Mouse (Mus musculus): ENCODE data around the gene Ndufaf3. TPM values are rescaled to one million over a fixed set of nuclear protein-coding genes. Genes with fewer than 3 reads are reported as not detected.

The Ndufaf3 gene
- polyA plus RNA-seq, 1 experiment from 2014 or later = 65.6 TPM

MicroRNA genes within 50 kb of the gene (microRNA counts, 519-probe panel; counts per million panel counts)
- microRNA mmu-miR-191 (3,012 counts per million, percentile 72 among the panel's probes with 10 or more counts), microRNA mmu-miR-425 (2,820 counts per million, percentile 67 among the panel's probes with 10 or more counts)

Small RNA genes within 50 kb of the gene (microRNA-seq; reads per million reads assigned to microRNA genes)
- gene Gm24083 (ENCODE audit: borderline number of aligned reads) (not detected), gene Mir191 (ENCODE audit: borderline number of aligned reads) (not detected), gene Mir425 (ENCODE audit: borderline number of aligned reads) (2,034 reads per million, percentile 82 among the genes with 10 or more reads in this experiment)

Other genes with a start within 250 kb of the Ndufaf3 start
- 713 and 715 TPM in 2 replicates for gene Gpx1, start 228.5 kb downstream of the Ndufaf3 start, polyA plus RNA-seq (2015; fragmentation: Nextera tagmentation; extraction: Ambion mirVana)
- gene Usp4, start 219.6 kb downstream of the Ndufaf3 start, polyA plus RNA-seq (2015; fragmentation: Nextera tagmentation; extraction: Ambion mirVana) = 97.5 and 99.4 TPM in 2 replicates
- 1.0 and 1.1 TPM in 2 replicates for gene 1700102P08Rik, start 174.6 kb downstream of the Ndufaf3 start, polyA plus RNA-seq (2015; fragmentation: Nextera tagmentation; extraction: Ambion mirVana)
- gene Ccdc36, start 138.9 kb downstream of the Ndufaf3 start, polyA plus RNA-seq (2015; fragmentation: Nextera tagmentation; extraction: Ambion mirVana) = 1.2 and 1.3 TPM in 2 replicates
- gene BC048562, start 131.0 kb downstream of the Ndufaf3 start, polyA plus RNA-seq (2015; fragmentation: Nextera tagmentation; extraction: Ambion mirVana) = not detected in 2 replicates
- gene Ccdc71, start 106.9 kb downstream of the Ndufaf3 start, polyA plus RNA-seq (2015; fragmentation: Nextera tagmentation; extraction: Ambion mirVana) = 58.6 and 60.7 TPM in 2 replicates
- 33.4 and 35.7 TPM in 2 replicates for gene Klhdc8b, start 105.9 kb downstream of the Ndufaf3 start, polyA plus RNA-seq (2015; fragmentation: Nextera tagmentation; extraction: Ambion mirVana)
- gene Lamb2, start 87.7 kb downstream of the Ndufaf3 start, polyA plus RNA-seq (2015; fragmentation: Nextera tagmentation; extraction: Ambion mirVana) = 70.2 and 71.7 TPM in 2 replicates
- gene Usp19, start 76.8 kb downstream of the Ndufaf3 start, polyA plus RNA-seq (2015; fragmentation: Nextera tagmentation; extraction: Ambion mirVana) = 69.8 and 75.4 TPM in 2 replicates
- gene Qars, start 59.7 kb downstream of the Ndufaf3 start, polyA plus RNA-seq (2015; fragmentation: Nextera tagmentation; extraction: Ambion mirVana) = 114 and 117 TPM in 2 replicates
- gene Qrich1, start 50.6 kb downstream of the Ndufaf3 start, polyA plus RNA-seq (2015; fragmentation: Nextera tagmentation; extraction: Ambion mirVana) = 110 and 125 TPM in 2 replicates
- gene Impdh2, start 7.1 kb downstream of the Ndufaf3 start, polyA plus RNA-seq (2015; fragmentation: Nextera tagmentation; extraction: Ambion mirVana) = 172 and 173 TPM in 2 replicates
- gene Dalrd3, start 2.5 kb upstream of the Ndufaf3 start, polyA plus RNA-seq (2015; fragmentation: Nextera tagmentation; extraction: Ambion mirVana) = 137 and 139 TPM in 2 replicates
- gene Wdr6, start 11.3 kb upstream of the Ndufaf3 start, polyA plus RNA-seq (2015; fragmentation: Nextera tagmentation; extraction: Ambion mirVana) = 89.6 and 93.7 TPM in 2 replicates
- 10.4 and 12.2 TPM in 2 replicates for gene P4htm, start 30.2 kb upstream of the Ndufaf3 start, polyA plus RNA-seq (2015; fragmentation: Nextera tagmentation; extraction: Ambion mirVana)
- gene Arih2, start 82.0 kb upstream of the Ndufaf3 start, polyA plus RNA-seq (2015; fragmentation: Nextera tagmentation; extraction: Ambion mirVana) = 46.9 and 49.5 TPM in 2 replicates
- gene Slc25a20, start 94.7 kb upstream of the Ndufaf3 start, polyA plus RNA-seq (2015; fragmentation: Nextera tagmentation; extraction: Ambion mirVana) = 36.5 and 37.7 TPM in 2 replicates
- 29.0 and 30.7 TPM in 2 replicates for gene Prkar2a, start 121.9 kb upstream of the Ndufaf3 start, polyA plus RNA-seq (2015; fragmentation: Nextera tagmentation; extraction: Ambion mirVana)
- gene Ip6k2, start 216.4 kb upstream of the Ndufaf3 start, polyA plus RNA-seq (2015; fragmentation: Nextera tagmentation; extraction: Ambion mirVana) = 89.7 and 101 TPM in 2 replicates
- gene Nckipsd, start 240.9 kb upstream of the Ndufaf3 start, polyA plus RNA-seq (2015; fragmentation: Nextera tagmentation; extraction: Ambion mirVana) = 16.5 and 20.4 TPM in 2 replicates